Mouse (Mus musculus): Measurements from ENCODE around the gene Scnn1b. TPM values are rescaled to one million over a fixed set of nuclear protein-coding genes. Genes with fewer than 3 reads are reported as not detected.

Scnn1b gene
- total RNA-seq, 2 experiments from 2014 or later = not detected

GRCm38 (mm10) chr7:121962571-121962959 is 97.7 kb downstream of the Scnn1b start:
- no peak for DNase-seq (ENCODE audit: low spot score in 2 of 2)

GRCm38 (mm10) chr7:121963883-121964398 is 99.1 kb downstream of the Scnn1b start:
- DNase-seq (ENCODE audit: low spot score in 2 of 2) = peak; percentile 39 to 49

DNA sequence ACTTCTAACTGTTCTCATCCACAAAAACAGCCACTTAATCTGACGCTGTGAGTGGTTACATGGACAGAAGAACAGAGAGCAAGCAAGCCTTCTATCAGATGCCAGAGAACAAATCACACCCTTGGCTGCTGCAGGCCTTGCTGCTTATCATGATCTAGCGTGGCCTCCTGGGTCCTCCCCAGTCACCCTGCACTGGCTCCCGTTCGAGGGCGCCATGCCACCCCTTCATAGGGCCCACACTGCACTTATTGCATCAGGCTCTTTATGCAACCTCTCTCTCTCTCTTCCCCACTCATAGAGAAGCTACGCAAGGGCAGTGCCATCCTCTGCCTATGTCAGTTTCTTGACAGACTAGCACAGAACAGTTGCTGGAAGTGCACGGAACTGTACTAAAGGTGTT is 101.3 kb downstream of the Scnn1b start:
- DNase-seq (ENCODE audit: low spot score in 2 of 2) = no peak

Other genes with a start within 250 kb of the Scnn1b start
- gene Usp31, start 157.8 kb upstream of the Scnn1b start, total RNA-seq (2021) = 10 to 100 TPM; 73.2 to 75.9 TPM
- gene Scnn1g, start 130.6 kb upstream of the Scnn1b start, total RNA-seq (2021) = under 1 TPM; 0.14 to 0.28 TPM
- gene Cog7, start 116.7 kb downstream of the Scnn1b start, total RNA-seq (2021) = 10 to 100 TPM; 44.3 to 46.2 TPM
- gene Gga2, start 156.2 kb downstream of the Scnn1b start, total RNA-seq (2021) = 10 to 100 TPM; 30.5 to 32.5 TPM
- gene Ubfd1, start 202.1 kb downstream of the Scnn1b start, total RNA-seq (2021) = 10 to 100 TPM; 56.5 to 66.8 TPM
- gene Ears2, start 202.2 kb downstream of the Scnn1b start, total RNA-seq (2021) = 1 to 10 TPM; 8.2 to 9.3 TPM
- 100 to 1,000 TPM; 290 to 310 TPM for gene Ndufab1, start 236.8 kb downstream of the Scnn1b start, total RNA-seq (2021)